Mouse (Mus musculus) activated CD4-positive, CD25-positive, alpha-beta regulatory T cell, adult 9 weeks (primary cell): ENCODE results near the gene Dab2. TPM values are rescaled to one million over a fixed set of nuclear protein-coding genes. Genes with fewer than 3 reads are reported as not detected.

Experiments used
- polyA plus RNA-seq: library from polyadenylated mRNA; unstranded; fragments of 100-300 nt; shearing (Covaris generic); gene quantifications from one replicate; pipeline ENCODE4 v1.2.1, GENCODE M21; 2017

Dab2 gene
- not detected for polyA plus RNA-seq

GRCm38 (mm10) chr15:6299554-6299953, at the start of gene Dab2:
Gene Dab2 (plus strand): TSS chr15:6299788.

GRCm38 (mm10) chr15:6445135-6445534, 145.5 kb downstream of the Dab2 start, which contains the start of gene C9:
Gene C9 (plus strand): TSS chr15:6445327.

Other genes with a start within 250 kb of the Dab2 start
- gene C9, start 145.5 kb downstream of the Dab2 start, polyA plus RNA-seq: not detected
- gene Fyb, start 223.1 kb downstream of the Dab2 start, polyA plus RNA-seq: 623 TPM